In genomic region chr17:43092280-43092995, GRCm38 (mm10) we compare ENCODE assay signal across 23 mouse cellular contexts.
DNase-seq lines count a peak whose midpoint lies in the region; ATAC-seq and TF ChIP-seq lines count a peak whose summit lies in the region.
"Had no signal": no experiment of that assay in that cellular context is flagged by ENCODE, and none has a peak within 500 bp of the region (broad histone marks: within the 10 kb centered on the region; RNA-seq: fewer than 3 reads in every experiment).

No protein-coding gene starts in this region.

- no peak for TF ChIP-seq CTCF in forebrain, postnatal 0 days (IDR thresholded peaks at IDR 0.05; ENCODE audit: low read depth)
- no peak for TF ChIP-seq CTCF in lung, postnatal 0 days (IDR thresholded peaks at IDR 0.05)

- H3K4me2 ChIP-seq in forebrain, postnatal 0 days (ENCODE audit: low read depth): no peak overlapping the region
- no peak overlapping the region for H3K4me2 ChIP-seq in forebrain, embryonic 11.5 days (ENCODE audit: low read depth, low read length, severe bottlenecking)
- no peak overlapping the region for H3K4me2 ChIP-seq in kidney, embryonic 16.5 days (replicated peaks; ENCODE audit: low read depth, low read length)
- no peak overlapping the region for H3K4me2 ChIP-seq in lung, postnatal 0 days (replicated peaks; ENCODE audit: low read depth, low read length)
- no peak overlapping the region for H3K4me2 ChIP-seq in liver, embryonic 16.5 days (ENCODE audit: low read depth, low read length)
- H3K4me2 ChIP-seq: embryonic facial prominence, embryonic 12.5 days; hindbrain, embryonic 13.5 days; intestine, embryonic 15.5 days; limb, embryonic 15.5 days; midbrain, embryonic 15.5 days had no signal

- peak; percentile 31 for DNase-seq in forebrain, postnatal 0 days
- no peak for DNase-seq in forebrain, embryonic 11.5 days (ENCODE audit: low spot score)
- DNase-seq in kidney, postnatal 14 days: no peak
- DNase-seq in lung, postnatal 10 days: peak; percentile 11
- DNase-seq in lung, postnatal 0 days (ENCODE audit: low spot score): no peak
- DNase-seq in neural tube, embryonic 10.5 days (ENCODE audit: extremely low spot score, low spot score): no peak
- DNase-seq: adrenal gland, postnatal 36 days; cerebellum, adult 8-10 months; gastrocnemius, postnatal 25 days; heart, postnatal 10 days; layer of hippocampus, postnatal 36 days; retina, postnatal 1 day; right cerebral cortex, postnatal 4 days; thymus, postnatal 4 days had no signal

- WGBS in forebrain, postnatal 0 days: 46% methylated on average over 8 of the region's 8 CpGs
- 57% methylated on average over 8 of the region's 8 CpGs for WGBS in forebrain, embryonic 11.5 days
- 45% methylated on average over 8 of the region's 8 CpGs for WGBS in kidney, embryonic 16.5 days
- WGBS in lung, postnatal 0 days: 28% methylated on average over 8 of the region's 8 CpGs
- 47% methylated on average over 8 of the region's 8 CpGs for WGBS in liver, embryonic 16.5 days (ENCODE audit: insufficient replicate concordance)

- H3K27me3 ChIP-seq in forebrain, postnatal 0 days (ENCODE audit: insufficient read depth, low read length): no peaks in the 10 kb centered on the region
- H3K27me3 ChIP-seq in forebrain, embryonic 11.5 days (ENCODE audit: control insufficient read depth, insufficient read depth, low read length): no peaks in the 10 kb centered on the region
- no peaks in the 10 kb centered on the region for H3K27me3 ChIP-seq in kidney, embryonic 16.5 days (ENCODE audit: insufficient read depth, low read length)
- no peaks in the 10 kb centered on the region for H3K27me3 ChIP-seq in lung, postnatal 0 days (replicated peaks; ENCODE audit: insufficient read depth, low read length)
- H3K27me3 ChIP-seq in liver, embryonic 16.5 days (ENCODE audit: control insufficient read depth, insufficient read depth, low read depth, low read length): no peaks in the 10 kb centered on the region
- H3K27me3 ChIP-seq: CH12.LX; embryonic facial prominence, embryonic 12.5 days; hindbrain, embryonic 13.5 days; intestine, embryonic 15.5 days; limb, embryonic 15.5 days; midbrain, embryonic 15.5 days had no signal

- H3K4me1 ChIP-seq in forebrain, postnatal 0 days (ENCODE audit: insufficient read depth): no peaks in the 10 kb centered on the region
- no peaks in the 10 kb centered on the region for H3K4me1 ChIP-seq in forebrain, embryonic 11.5 days (replicated peaks; ENCODE audit: control insufficient read depth, insufficient read depth, low read length)
- peaks cover 3% of the 10 kb centered on the region for H3K4me1 ChIP-seq in kidney, embryonic 16.5 days (ENCODE audit: insufficient read depth, low read length)
- H3K4me1 ChIP-seq in lung, postnatal 0 days (ENCODE audit: insufficient read depth, low read depth, low read length): no peaks in the 10 kb centered on the region
- peaks cover 35% of the 10 kb centered on the region for H3K4me1 ChIP-seq in liver, embryonic 16.5 days (ENCODE audit: control insufficient read depth, low read depth, low read length)
- H3K4me1 ChIP-seq: embryonic facial prominence, embryonic 12.5 days; heart, embryonic 10.5 days; hindbrain, embryonic 13.5 days; intestine, embryonic 15.5 days; midbrain, embryonic 15.5 days had no signal

- peak; percentile 42 for ATAC-seq in forebrain, postnatal 0 days
- no peak for ATAC-seq in forebrain, embryonic 11.5 days (replicated peaks; ENCODE audit: low FRiP score)
- ATAC-seq in kidney, embryonic 16.5 days (ENCODE audit: low FRiP score, low TSS enrichment): no peak
- no peak for ATAC-seq in lung, postnatal 0 days
- no peak for ATAC-seq in liver, embryonic 16.5 days (ENCODE audit: low read depth)
- ATAC-seq: intestine, embryonic 15.5 days; midbrain, embryonic 15.5 days had no signal

- H3K9ac ChIP-seq in forebrain, postnatal 0 days: no peak overlapping the region
- no peak overlapping the region for H3K9ac ChIP-seq in forebrain, embryonic 11.5 days (ENCODE audit: low read length)
- no peak overlapping the region for H3K9ac ChIP-seq in kidney, embryonic 16.5 days (replicated peaks; ENCODE audit: low read length)
- H3K9ac ChIP-seq in lung, postnatal 0 days (replicated peaks; ENCODE audit: low read depth): no peak overlapping the region
- no peak overlapping the region for H3K9ac ChIP-seq in liver, embryonic 16.5 days (ENCODE audit: low read depth, low read length)
- H3K9ac ChIP-seq: embryonic facial prominence, embryonic 12.5 days; hindbrain, embryonic 13.5 days; intestine, embryonic 15.5 days; limb, embryonic 15.5 days; midbrain, embryonic 15.5 days had no signal

- H3K27ac ChIP-seq in forebrain, postnatal 0 days (ENCODE audit: low read depth, low read length): no peak overlapping the region
- no peak overlapping the region for H3K27ac ChIP-seq in forebrain, embryonic 11.5 days (ENCODE audit: low read depth, low read length)
- H3K27ac ChIP-seq in kidney, embryonic 16.5 days (ENCODE audit: low read length): peak overlapping the region; percentile 28
- no peak overlapping the region for H3K27ac ChIP-seq in lung, postnatal 0 days (ENCODE audit: low read length)
- H3K27ac ChIP-seq in liver, embryonic 16.5 days (ENCODE audit: low read length): peak overlapping the region; percentile 84
- H3K27ac ChIP-seq: embryonic facial prominence, embryonic 12.5 days; heart, embryonic 10.5 days; hindbrain, embryonic 13.5 days; intestine, embryonic 15.5 days; limb, embryonic 15.5 days; midbrain, embryonic 15.5 days had no signal

- peaks cover 26% of the 10 kb centered on the region for H3K36me3 ChIP-seq in forebrain, postnatal 0 days (ENCODE audit: insufficient read depth)
- H3K36me3 ChIP-seq in forebrain, embryonic 11.5 days (ENCODE audit: control insufficient read depth, insufficient read depth, low read length): no peaks in the 10 kb centered on the region
- peaks cover 14% of the 10 kb centered on the region; the same call in 1 of the 2 replicates for H3K36me3 ChIP-seq in kidney, embryonic 16.5 days (ENCODE audit: insufficient read depth, low read length)
- no peaks in the 10 kb centered on the region for H3K36me3 ChIP-seq in lung, postnatal 0 days (ENCODE audit: insufficient read depth, low read length)
- H3K36me3 ChIP-seq in liver, embryonic 16.5 days (ENCODE audit: control insufficient read depth, insufficient read depth): peaks cover 15% of the 10 kb centered on the region
- H3K36me3 ChIP-seq: heart, embryonic 10.5 days; intestine, embryonic 15.5 days; limb, embryonic 15.5 days had no signal

- H3K9me3 ChIP-seq in forebrain, postnatal 0 days (ENCODE audit: low read length): no peaks in the 10 kb centered on the region
- H3K9me3 ChIP-seq in forebrain, embryonic 11.5 days (ENCODE audit: control insufficient read depth, low read length): no peaks in the 10 kb centered on the region
- no peaks in the 10 kb centered on the region for H3K9me3 ChIP-seq in kidney, embryonic 16.5 days (ENCODE audit: low read length)
- no peaks in the 10 kb centered on the region for H3K9me3 ChIP-seq in lung, postnatal 0 days (ENCODE audit: low read length)
- H3K9me3 ChIP-seq in liver, embryonic 16.5 days (replicated peaks; ENCODE audit: control insufficient read depth, low read length): peaks cover 3% of the 10 kb centered on the region; the same call in 1 of the 2 replicates
- H3K9me3 ChIP-seq: embryonic facial prominence, embryonic 12.5 days; heart, embryonic 10.5 days; hindbrain, embryonic 13.5 days; intestine, embryonic 15.5 days; limb, embryonic 15.5 days; midbrain, embryonic 15.5 days had no signal

- TF ChIP-seq EP300 in lung, postnatal 0 days (IDR thresholded peaks at IDR 0.05): no peak

- no peak overlapping the region for H3K4me3 ChIP-seq in forebrain, postnatal 0 days (ENCODE audit: low read depth, low read length)
- no peak overlapping the region for H3K4me3 ChIP-seq in forebrain, embryonic 11.5 days (ENCODE audit: low read depth, low read length)
- H3K4me3 ChIP-seq in kidney, embryonic 16.5 days (ENCODE audit: low read length): no peak overlapping the region
- no peak overlapping the region for H3K4me3 ChIP-seq in lung, postnatal 0 days (ENCODE audit: low read depth, low read length)
- H3K4me3 ChIP-seq in liver, embryonic 16.5 days (ENCODE audit: low read depth, low read length): no peak overlapping the region
- H3K4me3 ChIP-seq: embryonic facial prominence, embryonic 12.5 days; heart, embryonic 10.5 days; hindbrain, embryonic 13.5 days; intestine, embryonic 15.5 days; limb, embryonic 15.5 days; midbrain, embryonic 15.5 days had no signal

Comparison
In these comparisons a context has a peak if more than half of its experiments do, and no peak if none do; other contexts are left out.
1. DNase-seq: peak in forebrain, postnatal 0 days (single experiment) and lung, postnatal 10 days (single experiment); none in forebrain, embryonic 11.5 days (single experiment), kidney, postnatal 14 days (single experiment), lung, postnatal 0 days (single experiment) and neural tube, embryonic 10.5 days (single experiment).
2. H3K27ac ChIP-seq: peak in kidney, embryonic 16.5 days (single experiment) and liver, embryonic 16.5 days (single experiment); none in forebrain, postnatal 0 days (single experiment), forebrain, embryonic 11.5 days (single experiment) and lung, postnatal 0 days (single experiment).